Mouse (Mus musculus) Patski (cell line): Measurements from ENCODE around the gene Ahrr. TPM values are rescaled to one million over a fixed set of nuclear protein-coding genes. Genes with fewer than 3 reads are reported as not detected.

Source experiments
- ATAC-seq: fragments of 100-300 bp; one replicate; pipeline ENCODE4 v1.8.0; 2021
- CTCF ChIA-PET: fragments of 350-600 bp; sonication (Branson Sonifier 250); formaldehyde crosslinking; loops from one replicate; lab custom pipeline; 2022; ENCODE audit warnings: inconsistent platforms; lab: Charles Lee
- POLR2A ChIA-PET: fragments of 350-600 bp; sonication (Branson Sonifier 250); formaldehyde crosslinking; loops from one replicate; lab custom pipeline; 2022; ENCODE audit warnings: antibody characterized with exemption, inconsistent platforms; lab: Charles Lee
- DNase-seq: peaks from one replicate; pipeline ENCODE4 v3.0.0-alpha.2; 2011; ENCODE audit warnings: low read depth, low spot score
- H3K27me3 ChIP-seq: fragments of 371-371 bp; one replicate; pipeline ENCODE4 v1.5.1; 2021
- CTCF ChIP-seq: fragments of 100-300 bp; IDR thresholded peaks from one replicate; pipeline ENCODE4 v1.5.1; 2021
- in situ Hi-C: fragments of 300-500 bp; cut with MboI; formaldehyde crosslinking; loops from 3 replicates; pipeline ENCODE4 v1.11.1; 2018; ENCODE audit warnings: low pct_unique_long_range_greater_than_20kb, mixed read lengths
- polyA plus RNA-seq: library from polyadenylated mRNA; unstranded; gene quantifications from one replicate; pipeline ENCODE4 v1.2.3, GENCODE M21; 2021

Gene Ahrr
- polyA plus RNA-seq, 1 experiment from 2014 or later = not detected

- ChIA-PET CTCF (interaction anchor here (1.0 kb wide), 1 partner anchor 9 kb away, joined by 4 read pairs; no protein-coding TSS in a partner anchor), POLR2A (no interaction called here)
- DNase-seq = no peak
- TF ChIP-seq CTCF = peak; percentile 34
- ATAC-seq = no peak
- H3K27me3 ChIP-seq = no peaks in the 10 kb centered on the region
- in situ Hi-C loops = loop anchor here (5.0 kb wide), 1 partner anchor 330 kb away; no protein-coding TSS in a partner anchor
Observed at GRCm38 (mm10) chr13:74302050-74303037, 10.2 kb upstream of the Ahrr start.

- POLR2A ChIA-PET = no interaction called here
- CTCF ChIA-PET = interaction anchor here (0.6 to 1.9 kb wide), 7 partner anchors 10 to 331 kb away, joined by 3 to 10 read pairs (median 4); no protein-coding TSS in a partner anchor
- ATAC-seq (peak; percentile 20), DNase-seq (no peak)
- H3K27me3 ChIP-seq = no peaks in the 10 kb centered on the region
- no peak for TF ChIP-seq CTCF
- in situ Hi-C loops = loop anchor here (5.0 kb wide), 1 partner anchor 329 kb away; no protein-coding TSS in a partner anchor
Observed at GRCm38 (mm10) chr13:74301607-74301984, 9.5 kb upstream of the Ahrr start.

DNA sequence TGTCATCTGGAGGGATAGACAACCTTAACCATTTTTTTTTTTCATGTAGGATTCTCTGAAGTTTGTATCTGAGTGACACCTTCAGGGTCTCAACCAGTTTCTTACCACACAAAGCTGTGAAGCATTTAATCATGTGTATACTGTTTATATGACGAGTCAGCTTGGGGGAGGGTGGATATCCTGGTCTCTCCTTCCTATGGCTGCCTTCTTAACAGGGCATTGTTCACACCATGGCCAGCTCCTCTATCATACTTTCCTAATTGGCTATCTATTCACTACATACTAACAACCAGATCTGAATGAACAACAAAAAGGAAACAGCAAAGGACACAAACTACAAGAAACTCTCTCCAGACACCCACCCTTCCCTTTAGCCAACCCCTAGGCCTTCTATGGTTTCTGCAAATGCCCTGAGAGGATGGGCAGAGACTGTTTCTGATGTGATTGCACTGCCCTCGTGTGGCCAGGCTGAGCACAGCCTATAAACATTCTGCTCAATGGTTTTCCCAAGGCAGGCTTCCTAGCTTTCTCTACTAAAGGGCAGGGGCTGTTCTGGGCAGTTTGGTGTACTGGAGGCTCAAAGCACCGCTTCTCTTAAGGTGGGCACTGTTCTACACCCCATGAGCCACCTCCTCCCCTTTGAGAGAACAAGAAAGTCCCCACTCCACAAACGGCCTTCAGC is 8.9 kb upstream of the Ahrr start:
- no peaks in the 10 kb centered on the region for H3K27me3 ChIP-seq
- ChIA-PET CTCF (interaction anchor here (0.6 to 1.9 kb wide), 10 partner anchors 10 to 506 kb away, joined by 3 to 10 read pairs (median 4); no protein-coding TSS in a partner anchor), POLR2A (no interaction called here)
- DNase-seq (no peak), ATAC-seq (peak; percentile 83)
- TF ChIP-seq CTCF = peak; percentile 96
- in situ Hi-C loops = loop anchor here (5.0 kb wide), 1 partner anchor 329 kb away; no protein-coding TSS in a partner anchor

DNA sequence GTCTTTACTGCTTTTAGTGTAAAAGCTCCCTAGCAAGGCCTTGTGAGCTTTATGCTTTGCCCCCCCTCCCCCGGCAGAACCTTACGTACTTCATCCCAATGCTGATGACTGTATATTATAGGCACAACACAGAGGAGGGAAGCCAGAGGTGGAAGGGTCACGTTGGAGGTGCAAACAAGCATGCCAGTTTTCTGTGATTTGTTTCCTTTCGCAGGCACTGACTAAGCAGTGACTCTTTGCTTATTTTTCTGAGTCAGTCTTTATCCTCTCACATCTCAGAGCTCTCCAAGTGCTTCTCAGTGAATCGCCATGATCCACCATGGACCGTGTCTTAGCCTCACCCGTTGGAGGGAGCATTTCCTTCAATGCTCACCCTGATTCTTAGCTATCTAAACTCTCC is 4.2 kb upstream of the Ahrr start:
- in situ Hi-C loops = loop anchor here (5.0 kb wide), 1 partner anchor 199 kb away; no protein-coding TSS in a partner anchor
- ChIA-PET POLR2A (no interaction called here), CTCF (interaction anchor here (1.2 kb wide), 1 partner anchor 326 kb away, joined by 4 read pairs; no protein-coding TSS in a partner anchor)
- ATAC-seq (no peak), DNase-seq (no peak)
- TF ChIP-seq CTCF = no peak
- peaks cover 6% of the 10 kb centered on the region for H3K27me3 ChIP-seq

DNA sequence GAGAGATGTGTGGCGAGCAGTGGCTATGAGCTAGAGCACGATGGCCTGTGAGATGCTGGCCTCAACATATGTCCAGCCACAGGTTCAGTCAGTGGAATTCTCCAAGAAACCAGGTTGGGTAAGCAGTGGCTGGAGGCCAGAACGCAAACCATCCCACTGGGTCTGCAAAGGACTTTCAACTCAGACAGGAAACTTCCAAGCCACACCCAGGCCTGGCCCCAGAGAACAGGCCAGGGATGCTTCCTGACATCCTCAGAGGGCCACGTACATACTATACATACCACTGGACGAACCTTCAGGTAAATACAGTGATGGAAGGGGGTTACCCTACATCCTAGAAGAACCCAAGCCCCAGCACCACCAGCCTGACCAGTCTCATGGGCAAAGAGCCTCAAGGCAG is 2.5 kb downstream of the Ahrr start:
- DNase-seq (no peak), ATAC-seq (no peak)
- ChIA-PET POLR2A (no interaction called here), CTCF (no interaction called here)
- no peak for TF ChIP-seq CTCF
- in situ Hi-C loops = loop anchor here (5.0 kb wide), 1 partner anchor 97 kb away; no protein-coding TSS in a partner anchor
- peaks cover 3% of the 10 kb centered on the region for H3K27me3 ChIP-seq

DNA sequence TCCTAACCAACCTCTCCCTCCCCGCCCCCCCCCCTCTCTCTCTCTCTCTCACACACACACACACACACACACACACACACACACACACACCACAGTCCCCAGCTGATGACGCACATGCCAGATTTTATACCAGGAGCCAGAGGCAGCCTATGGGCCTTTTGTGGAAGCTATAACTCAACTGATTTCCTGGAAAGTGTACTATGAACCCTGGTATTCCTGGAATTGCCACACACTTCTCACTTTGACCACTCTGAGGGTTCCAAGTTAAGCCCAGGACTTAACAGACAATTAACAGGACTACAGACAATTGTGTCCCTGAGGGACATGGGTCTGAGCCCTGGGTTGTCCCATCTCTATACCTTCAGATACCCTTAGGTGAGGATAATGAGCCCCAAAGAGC is 9.8 kb downstream of the Ahrr start:
- peaks cover 18% of the 10 kb centered on the region for H3K27me3 ChIP-seq
- POLR2A ChIA-PET = no interaction called here
- in situ Hi-C loops = no loop called here
- CTCF ChIA-PET = no interaction called here
- TF ChIP-seq CTCF = no peak
- no peak for ATAC-seq
- no peak for DNase-seq

DNA sequence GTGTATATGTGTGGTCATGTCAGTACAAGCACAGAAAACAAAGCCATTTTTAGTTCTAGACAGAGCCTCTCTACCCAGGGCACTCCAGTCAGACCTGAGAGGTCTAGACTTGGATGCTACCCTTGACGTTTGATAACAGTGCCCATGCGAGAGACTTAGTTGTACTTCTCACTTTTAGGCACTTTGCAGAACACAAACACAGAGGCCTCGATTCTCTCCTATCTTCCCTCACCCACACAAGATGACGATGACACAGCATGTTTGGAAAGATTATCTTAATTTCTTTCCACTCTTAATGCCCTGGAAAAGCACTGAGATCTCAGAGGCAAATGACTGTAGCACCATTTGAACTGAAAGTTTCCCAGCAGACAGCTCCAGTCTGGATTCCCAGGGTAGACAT is 16.4 kb downstream of the Ahrr start:
- CTCF ChIA-PET = no interaction called here
- in situ Hi-C loops = no loop called here
- no peak for TF ChIP-seq CTCF
- ATAC-seq (no peak), DNase-seq (no peak)
- peaks cover 21% of the 10 kb centered on the region for H3K27me3 ChIP-seq
- POLR2A ChIA-PET = no interaction called here

- TF ChIP-seq CTCF = no peak
- H3K27me3 ChIP-seq = peaks cover 5% of the 10 kb centered on the region
- in situ Hi-C loops = no loop called here
- ChIA-PET CTCF (no interaction called here), POLR2A (no interaction called here)
- no peak for ATAC-seq
- DNase-seq = no peak
Observed at GRCm38 (mm10) chr13:74260231-74260992, 31.7 kb downstream of the Ahrr start.

- in situ Hi-C loops = no loop called here
- no peak for DNase-seq
- ChIA-PET CTCF (no interaction called here), POLR2A (no interaction called here)
- H3K27me3 ChIP-seq = peaks cover 5% of the 10 kb centered on the region
- no peak for ATAC-seq
- TF ChIP-seq CTCF = no peak
Observed at GRCm38 (mm10) chr13:74259460-74260230, 32.5 kb downstream of the Ahrr start.
